Mouse (Mus musculus): ENCODE data around the gene Ap1g2.
A peak's percentile ranks its signal among the peaks of the same experiment; 100 is the strongest.

- peak; percentile 22; the same call in 1 of the 2 replicates for TF ChIP-seq CTCF (IDR thresholded peaks at IDR 0.05; ENCODE audit: low read depth, low read length)
- TF ChIP-seq GATA2 (IDR thresholded peaks at IDR 0.05; ENCODE audit: borderline replicate concordance, low read depth, low read length), result no peak
- no peak for TF ChIP-seq TAL1 (conservative IDR thresholded peaks at IDR 0.05; ENCODE audit: low read depth, low read length)
Observed at GRCm38 (mm10) chr14:55098067-55098466, 8.3 kb downstream of the Ap1g2 start.

All from G1E (cell line).